Mouse (Mus musculus) hindbrain, embryonic 14.5 days (tissue): Measurements from ENCODE around the gene Dhrs2. TPM values are rescaled to one million over a fixed set of nuclear protein-coding genes. Genes with fewer than 3 reads are reported as not detected.

Source experiments
- ATAC-seq: fragments of 200-750 bp; cut with Nextera tagmentation; 2 replicates; pipeline ENCODE4 v1.8.0; 2017; ENCODE audit warnings: moderate number of reproducible peaks, mild to moderate bottlenecking, moderate TSS enrichment, moderate library complexity; ENCODE audit not compliant: low FRiP score
- DNase-seq: peaks from one replicate; pipeline ENCODE4 v3.0.0-alpha.2; 2015; ENCODE audit warnings: low spot score
- H3K27ac ChIP-seq: fragments of 300-500 bp; sonication (generic); 2 replicates; pipeline ENCODE4 v1.5.1; 2014; ENCODE audit warnings: mild to moderate bottlenecking, moderate library complexity
- H3K27me3 ChIP-seq: fragments of 300-500 bp; sonication (generic); 2 replicates; pipeline ENCODE4 v1.6.1; 2014; ENCODE audit warnings: mild to moderate bottlenecking, low read length, mixed read lengths; ENCODE audit not compliant: control insufficient read depth, insufficient read depth
- H3K36me3 ChIP-seq: fragments of 300-500 bp; sonication (generic); replicated peaks from 2 replicates; pipeline ENCODE4 v1.6.1; 2014; ENCODE audit not compliant: control insufficient read depth, insufficient read depth
- H3K4me1 ChIP-seq: fragments of 300-500 bp; sonication (generic); replicated peaks from 2 replicates; pipeline ENCODE4 v1.6.1; 2014; ENCODE audit warnings: antibody characterized with exemption, low read length, mixed read lengths; ENCODE audit not compliant: control insufficient read depth, insufficient read depth
- H3K4me2 ChIP-seq: fragments of 300-500 bp; sonication (generic); replicated peaks from 2 replicates; pipeline ENCODE4 v1.6.1; 2014; ENCODE audit warnings: mild to moderate bottlenecking, moderate library complexity
- H3K4me3 ChIP-seq: fragments of 300-500 bp; sonication (generic); replicated peaks from 2 replicates; pipeline ENCODE4 v1.5.1; 2014; ENCODE audit warnings: mild to moderate bottlenecking, low read length
- H3K9ac ChIP-seq: fragments of 300-500 bp; sonication (generic); 2 replicates; pipeline ENCODE4 v1.6.1; 2014
- H3K9me3 ChIP-seq: fragments of 300-500 bp; sonication (generic); 2 replicates; pipeline ENCODE4 v1.6.1; 2016; ENCODE audit warnings: low read length; ENCODE audit not compliant: control insufficient read depth
- WGBS: fragments of 180-500 bp; shearing (Covaris S2); extraction: QIAGEN DNeasy Blood & Tissue Kit; methylation state at CpG from one replicate; pipeline ENCODE4 v1.1.7; 2014; 5-methylcytosine and 5-hydroxymethylcytosine counted together
- polyA plus RNA-seq: library from polyadenylated mRNA; unstranded; fragments of >200 nt; fragmentation: Nextera tagmentation; extraction: Ambion mirVana; gene quantifications from 2 replicates; pipeline ENCODE4 v1.2.1, GENCODE M21; 2014

The Dhrs2 gene
- polyA plus RNA-seq, 1 experiment from 2014 or later, result 1.4 TPM

DNA sequence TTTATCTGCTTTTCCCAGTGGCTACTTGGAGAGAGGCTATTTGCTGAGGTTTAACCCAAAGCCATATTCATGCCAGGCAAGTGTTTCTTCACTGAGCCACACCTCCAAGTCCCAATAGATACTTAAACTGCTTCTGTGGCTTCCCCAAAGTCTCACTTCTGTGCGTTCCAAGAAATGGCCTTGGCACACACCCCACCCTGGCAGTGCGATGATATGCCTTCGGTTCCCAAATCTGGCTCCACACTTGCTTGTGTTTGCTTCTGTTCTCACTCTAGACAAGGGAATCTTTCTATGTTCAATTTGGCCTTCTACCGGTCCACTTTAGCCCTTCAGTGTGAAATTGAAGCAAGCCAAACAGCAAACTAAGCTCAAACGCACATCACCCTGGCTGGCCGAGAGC lies 53.0 kb downstream of the Dhrs2 start:
- H3K9ac ChIP-seq, result no peak overlapping the region
- DNase-seq (no peak), ATAC-seq (no peak)
- H3K36me3 ChIP-seq, result no peaks in the 10 kb centered on the region
- H3K9me3 ChIP-seq, result no peaks in the 10 kb centered on the region
- 93% methylated on average over 6 of the region's 6 CpGs for WGBS
- H3K27ac ChIP-seq, result no peak overlapping the region
- H3K4me2 ChIP-seq, result no peak overlapping the region
- H3K4me1 ChIP-seq, result no peaks in the 10 kb centered on the region
- H3K4me3 ChIP-seq, result no peak overlapping the region
- H3K27me3 ChIP-seq, result no peaks in the 10 kb centered on the region

DNA sequence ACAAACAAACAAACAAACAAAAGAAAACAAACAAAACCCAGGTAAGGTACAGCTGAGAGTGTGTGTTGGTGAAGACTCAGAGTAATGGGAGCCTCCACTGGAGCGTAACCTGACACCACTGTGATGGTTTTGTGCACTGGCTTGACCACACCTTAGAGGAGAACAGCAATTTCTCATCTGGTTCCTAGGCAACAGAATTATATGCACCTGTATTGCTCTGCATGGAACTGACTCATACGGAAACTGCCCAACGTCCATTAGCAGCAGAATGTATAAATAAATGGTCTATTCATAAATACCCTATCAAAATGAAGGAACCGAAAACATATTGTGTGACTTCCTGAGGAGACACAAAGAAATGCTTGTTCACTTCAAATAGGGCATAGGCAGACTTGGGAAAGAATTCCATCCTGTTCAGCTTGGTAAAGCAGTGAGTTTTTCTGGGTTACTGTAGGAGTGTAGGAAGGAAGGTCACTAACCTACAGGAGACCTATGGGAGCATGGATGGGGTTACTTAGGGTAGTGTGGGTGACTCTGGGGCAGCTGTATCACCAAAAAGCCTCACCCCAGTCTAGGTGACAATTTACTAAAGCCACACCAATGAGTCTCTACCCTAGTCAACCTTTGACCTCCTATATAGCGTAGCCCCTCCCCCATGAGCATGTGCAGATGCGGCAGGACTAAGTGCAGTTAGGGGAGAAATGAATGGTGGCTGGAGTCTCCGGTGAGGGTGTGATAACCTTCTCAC lies 57.7 kb downstream of the Dhrs2 start:
- Histone ChIP-seq H3K27me3 (no peaks in the 10 kb centered on the region), H3K4me1 (no peaks in the 10 kb centered on the region), H3K9ac (no peak overlapping the region), H3K36me3 (no peaks in the 10 kb centered on the region), H3K9me3 (no peaks in the 10 kb centered on the region), H3K4me2 (no peak overlapping the region), H3K27ac (no peak overlapping the region), H3K4me3 (no peak overlapping the region)
- no peak for ATAC-seq
- 83% methylated on average over 7 of the region's 7 CpGs for WGBS
- no peak for DNase-seq

Other genes with a start within 250 kb of the Dhrs2 start
- gene Gm17428, start 245.1 kb upstream of the Dhrs2 start, polyA plus RNA-seq, result not detected in 2 replicates
- 5.6 and 6.7 TPM in 2 replicates for gene Myh7, start 227.4 kb upstream of the Dhrs2 start, polyA plus RNA-seq
- 42.6 and 43.1 TPM in 2 replicates for gene Ngdn, start 206.6 kb upstream of the Dhrs2 start, polyA plus RNA-seq
- 17.8 and 21.5 TPM in 2 replicates for gene Zfhx2, start 129.7 kb upstream of the Dhrs2 start, polyA plus RNA-seq
- 30.4 and 30.7 TPM in 2 replicates for gene Thtpa, start 127.2 kb upstream of the Dhrs2 start, polyA plus RNA-seq
- gene Ap1g2, start 115.4 kb upstream of the Dhrs2 start, polyA plus RNA-seq, result 6.3 and 8.6 TPM in 2 replicates
- gene Jph4, start 105.1 kb upstream of the Dhrs2 start, polyA plus RNA-seq, result 35.4 and 42.7 TPM in 2 replicates